Mouse (Mus musculus) testis, postnatal 14 days (tissue): ENCODE data around the gene Runx1.

Source experiments
- DNase-seq: peaks from one replicate; pipeline ENCODE4 v3.0.0; 2021; ENCODE audit warnings: low spot score

Runx1 gene

DNA sequence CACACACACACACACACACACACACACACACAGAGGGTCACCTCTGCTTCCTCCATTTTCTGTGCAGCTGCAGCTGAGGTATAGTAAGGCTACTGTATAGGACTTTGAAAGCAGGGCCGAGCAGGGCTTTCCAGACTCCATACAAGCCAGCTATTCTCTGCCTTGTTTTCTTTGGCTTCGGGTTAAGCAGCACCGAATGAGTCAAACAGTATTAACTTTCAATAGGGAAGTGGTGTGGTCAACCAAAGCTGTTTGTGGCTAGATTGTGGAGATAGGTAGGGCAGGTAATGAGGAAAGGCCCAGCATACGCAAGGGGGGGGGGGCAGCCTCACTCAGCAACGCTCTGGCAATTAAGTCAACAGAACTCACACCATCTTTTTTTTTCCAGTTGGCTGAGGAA, 172.1 kb downstream of the Runx1 start:
- DNase-seq = no peak

DNA sequence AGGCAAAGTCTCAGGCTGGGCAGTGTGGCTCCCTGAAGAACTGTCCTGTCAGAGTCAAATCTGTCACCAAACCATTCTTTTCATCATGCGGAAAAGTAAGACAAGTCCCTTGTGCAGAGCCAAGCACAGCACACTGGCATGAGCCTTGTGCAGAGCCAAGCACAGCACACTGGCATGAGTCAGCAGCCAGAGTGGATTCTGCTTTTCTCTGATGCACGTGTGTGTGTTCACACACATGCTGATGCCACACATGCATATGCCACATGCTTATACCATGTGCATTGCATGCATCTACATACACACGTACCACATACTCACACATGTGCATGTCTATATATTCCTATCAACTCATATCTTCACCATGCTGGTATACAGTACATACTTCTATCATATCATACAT, 174.7 kb downstream of the Runx1 start:
- DNase-seq = no peak

DNA sequence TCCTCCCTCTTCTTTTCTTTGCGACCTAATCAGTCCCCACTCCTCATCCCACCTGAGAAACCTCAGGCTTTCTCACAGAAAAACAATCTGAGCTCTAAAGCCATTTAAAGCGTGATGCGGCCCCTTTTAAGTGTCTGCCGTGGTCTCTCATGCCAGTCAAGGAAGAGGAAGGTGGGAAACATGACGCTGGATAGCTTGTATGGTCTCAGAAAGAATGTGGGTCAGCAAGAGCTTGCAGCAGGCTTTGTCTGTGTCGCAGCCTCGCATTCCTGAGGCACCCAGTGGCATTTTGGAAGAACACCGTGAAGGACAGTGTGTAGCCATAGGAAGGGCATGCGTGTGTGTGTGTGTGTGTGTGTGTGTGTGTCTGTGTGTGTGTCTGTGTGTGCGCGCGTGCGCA, 179.8 kb downstream of the Runx1 start:
- no peak for DNase-seq

DNA sequence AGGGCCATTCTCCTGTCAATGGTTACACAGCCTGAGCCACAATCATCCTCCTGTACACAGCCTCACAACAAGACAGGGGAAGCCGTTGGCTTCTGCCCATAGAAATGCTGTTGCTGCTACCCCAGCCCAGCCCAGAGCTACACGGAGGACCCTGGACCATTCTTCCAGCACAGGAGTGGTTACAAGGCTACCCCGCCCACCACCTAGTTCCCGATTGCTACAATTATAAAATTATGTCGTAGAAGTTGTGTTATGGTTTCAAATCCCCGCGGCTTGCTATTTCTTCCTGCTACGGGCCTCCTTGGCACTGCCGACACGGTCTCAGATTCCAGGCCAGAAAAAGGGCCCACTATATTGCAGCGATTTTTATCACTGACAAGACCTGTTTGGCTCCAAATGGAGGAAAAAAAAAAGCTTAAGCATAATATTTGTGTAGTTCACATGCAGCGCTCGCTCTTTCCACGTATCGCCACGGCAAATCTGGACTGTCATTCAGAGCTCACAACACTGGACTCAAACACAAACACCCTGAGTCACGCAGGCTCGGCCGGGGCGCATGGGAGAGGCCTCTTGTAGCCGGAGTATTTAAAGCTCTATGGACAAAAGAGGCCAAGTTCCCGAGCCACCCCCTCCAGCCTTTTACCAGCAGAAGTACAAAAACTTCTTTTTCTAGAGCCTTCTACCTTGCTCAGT, 180.4 kb downstream of the Runx1 start:
- no peak for DNase-seq

GRCm38 (mm10) chr16:92644718-92645422, 181.1 kb downstream of the Runx1 start:
- DNase-seq = no peak

- DNase-seq = no peak
Measured at GRCm38 (mm10) chr16:92644315-92644714, 181.6 kb downstream of the Runx1 start.

GRCm38 (mm10) chr16:92642283-92642682, 183.7 kb downstream of the Runx1 start:
- DNase-seq = no peak

GRCm38 (mm10) chr16:92641053-92641452, 184.9 kb downstream of the Runx1 start:
- DNase-seq = no peak

DNA sequence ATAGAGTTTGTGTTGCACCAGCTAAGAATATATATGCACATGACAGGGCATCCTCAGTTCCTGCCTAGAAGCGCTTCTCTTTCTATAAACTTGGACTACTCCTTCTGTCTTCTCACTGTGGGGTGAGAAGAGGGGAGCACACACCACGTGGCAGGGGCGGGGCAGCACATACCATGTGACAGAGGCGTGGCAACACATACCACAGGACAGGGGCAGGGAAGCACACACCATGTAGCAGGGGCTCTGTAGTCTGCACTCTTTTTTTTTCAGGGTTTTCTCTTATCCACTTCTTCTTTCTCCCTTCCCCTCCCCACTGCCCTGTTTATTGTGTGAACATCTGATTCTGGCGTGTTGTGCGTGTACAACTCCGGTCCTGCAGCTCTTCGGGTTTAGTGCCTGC, 186.9 kb downstream of the Runx1 start:
- DNase-seq = no peak

GRCm38 (mm10) chr16:92637033-92637432, 188.9 kb downstream of the Runx1 start:
- no peak for DNase-seq

DNA sequence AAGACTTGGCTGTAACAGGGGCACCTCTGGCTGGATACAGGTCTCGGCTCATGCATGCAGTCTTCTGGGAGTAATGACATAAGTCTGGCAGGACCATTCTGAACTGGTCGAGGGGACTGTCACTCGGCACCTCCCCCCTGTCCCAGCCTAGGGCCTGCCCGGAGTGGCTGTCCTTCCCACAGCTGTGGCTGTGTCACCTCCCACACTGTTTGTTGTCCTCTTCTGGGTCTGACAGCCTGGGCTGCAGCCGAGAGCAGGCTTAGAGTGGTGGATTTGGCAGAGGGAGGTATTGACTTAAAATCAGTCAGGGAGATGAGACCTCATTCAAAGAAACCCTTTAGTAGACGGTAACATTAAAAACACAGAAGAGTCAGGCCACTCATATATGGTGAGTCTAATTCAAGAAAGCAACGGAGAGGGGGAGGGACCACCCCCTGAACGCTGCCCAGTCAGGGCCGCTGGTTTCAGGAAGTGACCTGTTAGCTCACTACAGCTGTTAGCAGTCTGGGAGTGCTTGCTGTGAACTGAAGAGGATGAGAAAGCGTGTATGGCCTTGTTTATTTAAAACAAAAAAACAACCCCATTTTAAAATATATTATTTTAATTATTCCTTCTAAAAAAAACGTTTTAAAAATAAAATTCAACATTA, 193.7 kb downstream of the Runx1 start:
- no peak for DNase-seq

DNA sequence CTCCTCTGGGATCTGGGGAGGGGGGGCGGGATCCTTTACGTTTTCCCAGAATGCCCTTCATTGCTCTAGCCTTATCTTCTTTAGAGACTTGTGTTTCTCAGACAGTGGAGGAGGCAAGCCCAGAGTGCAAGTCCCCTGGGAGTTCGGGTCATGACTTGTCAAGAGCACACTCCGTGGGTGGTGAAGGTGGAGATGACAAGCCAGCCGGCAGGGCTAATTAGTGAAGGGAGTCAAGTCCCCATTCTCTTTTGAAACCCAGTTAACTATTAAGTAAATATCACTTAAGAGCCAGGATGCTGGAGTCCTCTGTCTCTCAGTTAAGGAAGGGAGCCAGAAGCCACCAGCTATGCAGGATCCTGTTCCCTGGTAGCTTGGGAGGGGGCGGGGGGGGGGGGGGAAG, 194.3 kb downstream of the Runx1 start:
- DNase-seq = no peak

DNA sequence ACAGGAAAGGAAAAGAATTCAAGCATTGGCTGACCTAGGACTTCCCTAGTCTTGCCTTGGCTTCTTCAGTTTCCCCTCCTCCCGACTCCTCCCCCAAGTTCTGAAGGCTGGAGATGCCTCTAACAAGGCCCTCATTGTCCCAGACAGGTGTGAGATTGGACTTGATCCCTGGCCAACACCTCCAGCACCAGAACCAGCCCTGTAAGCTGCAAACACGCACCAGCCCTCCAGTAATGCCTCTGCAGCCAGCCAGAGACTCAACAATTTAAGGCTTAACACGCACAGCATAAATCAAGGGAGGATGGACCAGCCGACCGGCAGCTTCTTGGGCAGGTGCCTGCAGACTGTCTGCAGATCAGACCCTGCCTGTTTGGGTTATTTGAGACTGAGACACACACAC, 195.0 kb downstream of the Runx1 start:
- DNase-seq = no peak

DNA sequence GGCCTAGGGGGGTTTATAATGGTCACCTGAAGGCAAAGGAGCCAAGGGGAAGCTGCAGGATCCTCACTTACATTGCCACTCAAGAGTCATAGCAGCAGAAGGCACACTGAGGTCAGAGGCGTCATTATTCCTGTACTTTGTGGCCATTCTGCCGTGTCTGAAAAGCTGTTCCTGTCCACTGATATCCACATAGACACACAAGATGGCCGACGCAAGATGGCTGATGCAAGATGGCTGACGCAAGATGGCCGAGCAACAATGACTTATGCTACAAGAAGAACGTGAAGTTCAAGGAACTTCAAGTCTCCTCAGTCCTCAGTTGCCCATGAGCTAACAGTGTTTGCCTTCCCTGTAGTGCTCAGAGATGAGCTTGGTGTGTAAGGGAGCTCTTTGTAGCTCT, 196.1 kb downstream of the Runx1 start:
- no peak for DNase-seq

DNA sequence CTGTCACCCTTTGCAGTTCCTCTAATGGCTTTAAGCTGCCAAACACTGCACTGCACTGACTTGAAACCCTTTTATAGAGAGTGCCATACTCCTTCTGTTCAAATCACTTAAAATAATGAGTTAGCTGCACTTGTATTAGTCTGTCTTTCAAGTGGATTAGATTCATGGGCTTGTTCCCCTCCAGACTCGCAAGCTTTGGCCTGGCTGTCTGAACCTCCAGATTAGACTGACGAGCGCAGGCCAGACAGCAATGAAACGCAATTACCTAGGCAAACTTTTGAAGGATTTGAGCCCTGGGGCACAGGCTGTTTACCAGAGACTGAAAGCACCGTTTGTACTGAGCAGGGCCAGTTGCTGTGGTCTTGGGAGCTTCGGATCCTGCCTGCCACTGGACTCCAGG, 198.7 kb downstream of the Runx1 start:
- DNase-seq = no peak

- DNase-seq = no peak
Measured at GRCm38 (mm10) chr16:92623953-92624352, 202.0 kb downstream of the Runx1 start.

DNA sequence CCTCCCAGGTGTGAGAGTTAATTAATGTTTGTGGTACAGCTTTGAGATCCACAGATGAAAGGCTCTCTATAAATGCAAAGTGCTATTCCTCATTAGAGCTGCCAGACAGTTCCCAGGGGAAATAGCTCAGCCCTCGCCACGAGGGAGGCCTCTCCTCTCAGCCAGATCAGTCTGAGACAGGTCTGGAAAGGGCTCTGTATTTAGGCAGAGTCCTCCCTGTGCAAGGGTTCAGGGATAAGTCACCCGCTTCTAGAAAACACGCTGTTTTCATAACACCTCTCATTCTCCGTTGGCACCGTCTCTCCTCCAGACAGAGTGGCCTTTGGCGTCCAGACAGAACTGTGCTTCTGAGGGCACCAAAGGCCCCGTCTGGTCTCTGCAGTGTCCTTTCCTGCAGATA, 204.1 kb downstream of the Runx1 start:
- no peak for DNase-seq

DNA sequence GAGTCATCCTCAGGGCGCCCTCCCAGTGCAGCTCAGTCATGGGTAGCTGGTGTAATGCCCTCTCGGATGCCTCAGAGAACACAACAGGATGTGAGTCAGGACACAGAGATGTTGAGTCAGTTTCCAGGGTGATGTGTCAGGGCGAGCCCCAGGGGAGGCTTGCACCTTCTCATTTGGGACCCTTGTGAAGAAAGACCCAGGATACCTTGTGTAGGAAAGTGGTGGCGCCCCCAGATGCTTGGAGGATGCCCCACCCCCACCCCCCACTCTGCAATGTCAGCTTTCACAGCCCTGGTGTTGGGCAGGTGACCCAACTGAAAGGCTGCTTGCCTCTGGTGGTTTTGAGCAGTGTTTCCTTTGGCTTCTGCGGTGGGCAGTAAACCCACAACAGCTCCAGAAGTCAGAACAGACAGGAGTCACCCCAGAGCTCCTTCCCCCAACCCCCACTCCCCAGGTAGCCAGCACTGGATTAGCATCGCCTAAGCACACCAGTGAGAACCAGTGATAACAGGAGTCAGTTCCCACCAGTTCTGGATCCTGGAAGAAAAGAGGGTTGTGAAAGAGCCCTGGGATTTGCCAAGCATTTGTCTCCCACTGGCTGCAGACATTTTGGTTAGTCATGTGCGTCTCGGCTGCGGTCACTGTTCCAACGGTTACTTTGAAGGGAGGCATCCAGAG, 205.0 kb downstream of the Runx1 start:
- DNase-seq = no peak

GRCm38 (mm10) chr16:92616839-92617238, 209.1 kb downstream of the Runx1 start:
- DNase-seq = no peak

GRCm38 (mm10) chr16:92615234-92615799, 210.6 kb downstream of the Runx1 start:
- no peak for DNase-seq

DNA sequence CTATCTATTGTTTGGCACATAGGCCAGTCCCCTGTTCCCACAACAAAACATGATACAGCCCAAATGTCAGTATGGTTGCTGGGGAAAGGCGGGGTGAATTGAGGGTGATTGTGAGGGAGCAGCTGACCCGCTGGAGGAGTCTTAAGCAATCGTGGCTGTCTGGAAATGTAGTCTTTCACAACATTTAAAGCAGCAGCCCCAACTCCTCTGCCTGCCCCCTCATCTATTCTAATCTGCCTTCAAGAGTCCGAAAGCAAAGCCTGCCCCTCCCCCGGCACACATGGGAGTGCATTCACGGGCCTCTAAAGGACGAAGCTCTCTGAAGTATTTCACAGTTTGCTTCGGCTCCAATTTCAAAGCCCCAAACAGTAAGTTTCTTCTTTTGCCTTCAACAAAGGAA, 213.4 kb downstream of the Runx1 start:
- no peak for DNase-seq

DNA sequence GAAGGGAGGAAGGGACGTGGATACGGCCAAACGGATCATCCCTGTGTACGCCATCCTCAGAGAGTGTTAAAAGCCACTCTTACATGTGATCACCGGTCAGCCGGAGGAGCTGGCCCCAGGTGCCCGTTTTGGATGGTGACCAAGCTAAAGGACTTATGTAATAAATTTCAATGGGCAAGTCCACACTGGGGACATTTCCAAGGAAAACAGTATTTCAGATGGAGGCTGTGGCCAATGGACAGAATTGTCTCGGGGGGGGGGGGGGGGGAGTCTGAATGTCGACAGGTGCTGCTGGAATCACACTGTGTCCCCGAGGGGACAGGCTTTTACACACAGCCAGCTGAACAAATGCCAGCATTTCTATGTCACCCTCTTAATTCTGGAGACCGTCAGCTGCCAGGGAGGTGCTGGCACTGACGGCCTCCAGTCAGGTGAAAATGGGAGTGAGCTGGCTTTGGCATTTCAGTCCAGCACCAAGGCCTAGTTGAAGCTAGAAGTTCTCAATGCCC, 214.3 kb downstream of the Runx1 start:
- DNase-seq = no peak
